Comparison of ENCODE assay signal across 9 mouse cellular contexts in genomic region chr7:34919809-34920208, GRCm38 (mm10). TPM values are rescaled to one million over a fixed set of nuclear protein-coding genes. Genes with fewer than 3 reads are reported as not detected.
DNase-seq lines count a peak whose midpoint lies in the region; ATAC-seq and TF ChIP-seq lines count a peak whose summit lies in the region.
"Had no signal": no experiment of that assay in that cellular context is flagged by ENCODE, and none has a peak within 500 bp of the region (broad histone marks: within the 10 kb centered on the region; RNA-seq: fewer than 3 reads in every experiment).

No protein-coding gene starts in this region.

- no peaks in the 10 kb centered on the region for H3K9me3 ChIP-seq in heart, postnatal 0 days (replicated peaks; ENCODE audit: control insufficient read depth, low read length)
- H3K9me3 ChIP-seq: lung, embryonic 15.5 days had no signal

- no peak for TF ChIP-seq EP300 in heart, postnatal 0 days (IDR thresholded peaks at IDR 0.05; ENCODE audit: low read depth)

- intact Hi-C loops in heart, postnatal 10 days (cut with DNase I): no loop called here

- no peak overlapping the region for H3K4me3 ChIP-seq in heart, postnatal 0 days (ENCODE audit: low read depth, low read length)
- H3K4me3 ChIP-seq: lung, embryonic 15.5 days had no signal

- WGBS in heart, postnatal 0 days: 62% methylated on average over 5 of the region's 5 CpGs

- H3K36me3 ChIP-seq in heart, postnatal 0 days (replicated peaks; ENCODE audit: control insufficient read depth, insufficient read depth, low read length): no peaks in the 10 kb centered on the region
- H3K36me3 ChIP-seq: lung, embryonic 15.5 days had no signal

- DNase-seq in heart, postnatal 0 days (ENCODE audit: low spot score): no peak
- DNase-seq in heart, postnatal 10 days: no peak
- peak; percentile 26 for DNase-seq in CD4-positive helper T cell, adult 2 months (ENCODE audit: low read depth, low spot score)
- DNase-seq in induced T-regulatory cell, adult 2 months (ENCODE audit: low read depth): peak; percentile 71
- DNase-seq in yolk sac, embryonic 10.5 days (ENCODE audit: low spot score): no peak
- no peak for DNase-seq in layer of hippocampus, postnatal 14 days (ENCODE audit: low spot score in 2 of 2)

- H3K9ac ChIP-seq in heart, postnatal 0 days (replicated peaks; ENCODE audit: low read depth, low read length): no peak overlapping the region
- H3K9ac ChIP-seq: lung, embryonic 15.5 days had no signal

- H3K4me1 ChIP-seq in heart, postnatal 0 days (ENCODE audit: control insufficient read depth, insufficient read depth): no peaks in the 10 kb centered on the region
- H3K4me1 ChIP-seq: lung, embryonic 15.5 days had no signal

- peak; percentile 51 for TF ChIP-seq CTCF in heart, postnatal 0 days (IDR thresholded peaks at IDR 0.05; ENCODE audit: low read depth)

- no peak for ATAC-seq in heart, postnatal 0 days (ENCODE audit: insufficient read depth, low read depth)
- peak; percentile 36 for ATAC-seq in activated CD4-positive, CD25-positive, alpha-beta regulatory T cell, adult 4 months
- peak; percentile 51 for ATAC-seq in megakaryocyte, adult 5-6 weeks (ENCODE audit: poor library complexity, severe bottlenecking)

- H3K27me3 ChIP-seq in heart, postnatal 0 days (ENCODE audit: control insufficient read depth, insufficient read depth, low read length): no peaks in the 10 kb centered on the region
- H3K27me3 ChIP-seq: lung, embryonic 15.5 days had no signal

- no peak overlapping the region for H3K4me2 ChIP-seq in heart, postnatal 0 days (ENCODE audit: low read depth, low read length)
- H3K4me2 ChIP-seq: lung, embryonic 15.5 days had no signal

- H3K27ac ChIP-seq in heart, postnatal 0 days (ENCODE audit: low read depth): no peak overlapping the region
- H3K27ac ChIP-seq: lung, embryonic 15.5 days had no signal

RNA-seq across cellular contexts. Expression of gene Pepd, which starts 7.6 kb away (rescaled TPM):
- total RNA-seq in heart, postnatal 0 days (2014; rRNA removed; ENCODE audit: low replicate concordance): 29.4 and 43.0 TPM in 2 replicates
- 34.9 and 37.1 TPM in 2 replicates for polyA plus RNA-seq in heart, postnatal 0 days (2015; fragmentation: Nextera tagmentation; extraction: Ambion mirVana)
- total RNA-seq in heart, postnatal 10 days (2021): 10 to 100 TPM; 26.3 to 27.6 TPM
- 10 to 100 TPM; 53.8 to 54.2 TPM for polyA plus RNA-seq in activated CD4-positive, CD25-positive, alpha-beta regulatory T cell, adult 4 months (2017; shearing (Covaris generic))
- 43.8 and 61.5 TPM in 2 replicates for total RNA-seq in megakaryocyte, adult 5-6 weeks (2015)
- 50.2 and 54.4 TPM in 2 replicates for total RNA-seq in megakaryocyte, adult 5-6 weeks (2017)
- 10 to 100 TPM; 34.9 to 35.6 TPM for total RNA-seq in layer of hippocampus, postnatal 14 days (2021)

Comparison
In these comparisons a context has a peak if more than half of its experiments do, and no peak if none do; other contexts are left out.
1. DNase-seq: peak in CD4-positive helper T cell, adult 2 months (single experiment) and induced T-regulatory cell, adult 2 months (single experiment); none in heart, postnatal 0 days (single experiment), heart, postnatal 10 days (0 of 2), yolk sac, embryonic 10.5 days (single experiment) and layer of hippocampus, postnatal 14 days (0 of 2).